Mouse (Mus musculus) olfactory bulb, adult 2 months (tissue): Measurements from ENCODE around the gene Atf7.

Source experiments
- CTCF ChIP-seq: fragments of 200-500 bp; IDR thresholded peaks from 2 replicates; pipeline ENCODE4 v1.5.1; 2012; ENCODE audit warnings: low read depth, mild to moderate bottlenecking, low read length, moderate library complexity; ENCODE audit not compliant: insufficient read depth
- POLR2A ChIP-seq: fragments of 200-500 bp; IDR thresholded peaks from 2 replicates; pipeline ENCODE4 v1.6.1; 2012; ENCODE audit warnings: mild to moderate bottlenecking, low read depth, low read length, moderate library complexity; ENCODE audit not compliant: insufficient read depth

DNA sequence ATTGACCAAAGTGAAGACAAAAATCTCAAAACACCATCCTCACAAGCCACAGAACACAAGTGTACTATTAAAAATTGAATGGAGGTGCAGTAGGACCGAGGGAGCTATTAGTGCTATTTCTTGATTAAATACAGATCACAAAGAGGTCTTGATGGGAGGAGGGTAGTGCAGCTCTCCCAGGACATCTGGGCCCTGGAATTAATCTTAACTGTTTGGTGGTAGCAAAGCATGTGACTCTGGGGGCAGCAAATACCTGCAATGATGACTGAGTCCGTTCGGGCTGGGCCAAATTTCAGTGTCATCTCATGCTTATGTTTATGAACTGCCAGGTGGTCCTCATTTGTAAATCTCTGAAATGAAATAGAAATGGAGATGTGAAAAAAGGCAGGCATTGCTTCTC, 62.2 kb downstream of the Atf7 start:
- TF ChIP-seq CTCF, result no peak
- no peak for TF ChIP-seq POLR2A
